Mouse (Mus musculus) MEL (cell line): ENCODE measurements around the gene Tnfsf4. TPM values are rescaled to one million over a fixed set of nuclear protein-coding genes. Genes with fewer than 3 reads are reported as not detected.

Experiments used
- DNase-seq: peaks from one replicate; pipeline ENCODE4 v3.0.0; 2011; ENCODE audit warnings: low read depth, low spot score
- H3K27ac ChIP-seq: 2 replicates; pipeline ENCODE4 v1.5.1; 2012; ENCODE audit warnings: low read depth, mild to moderate bottlenecking, control low read depth, low read length, moderate library complexity; ENCODE audit not compliant: control insufficient read depth
- H3K27me3 ChIP-seq, 2 experiments: fragments of 150-350 bp in 1 of 2; sonication (generic) in 1 of 2; 2 replicates each; pipeline ENCODE4 v1.6.1; 2012; ENCODE audit warnings: low read length in 2 of 2, mild to moderate bottlenecking in 2 of 2, improper control_type of control experiment in 1 of 2, moderate library complexity in 1 of 2; ENCODE audit not compliant: insufficient read depth in 2 of 2, control insufficient read depth in 1 of 2
- H3K36me3 ChIP-seq, 2 experiments: 2 replicates each; pipeline ENCODE4 v1.6.1; 2012 to 2014; ENCODE audit warnings: low read length in 2 of 2, improper control_type of control experiment in 1 of 2, inconsistent platforms in 1 of 2, mild to moderate bottlenecking in 1 of 2; ENCODE audit not compliant: insufficient read depth in 2 of 2, control insufficient read depth in 1 of 2
- H3K4me1 ChIP-seq, 2 experiments: fragments of 150-350 bp in 1 of 2; sonication (generic) in 1 of 2; 2 replicates each; pipeline ENCODE4 v1.6.1; 2012; ENCODE audit warnings: low read length in 2 of 2, improper control_type of control experiment in 1 of 2, mild to moderate bottlenecking in 1 of 2; ENCODE audit not compliant: insufficient read depth in 2 of 2, control insufficient read depth in 1 of 2
- H3K4me3 ChIP-seq, 2 experiments: fragments of 150-350 bp in 1 of 2; sonication (generic) in 1 of 2; 2 replicates each; pipeline ENCODE4 v1.5.1; 2012; ENCODE audit warnings: low read depth in 2 of 2, low read length in 2 of 2, mild to moderate bottlenecking in 2 of 2, moderate library complexity in 2 of 2, control low read depth in 1 of 2, improper control_type of control experiment in 1 of 2; ENCODE audit not compliant: control insufficient read depth in 1 of 2, insufficient read depth in 1 of 2
- H3K79me2 ChIP-seq: 2 replicates; pipeline ENCODE4 v1.6.1; 2012; ENCODE audit warnings: mild to moderate bottlenecking, low read length, moderate library complexity; ENCODE audit not compliant: control insufficient read depth, poor library complexity, insufficient read depth
- H3K9ac ChIP-seq: 2 replicates; pipeline ENCODE4 v1.6.1; 2012; ENCODE audit warnings: low read depth, mild to moderate bottlenecking, control low read depth, low read length, moderate library complexity; ENCODE audit not compliant: control insufficient read depth, poor library complexity, severe bottlenecking
- H3K9me3 ChIP-seq: fragments of 150-350 bp; sonication (generic); replicated peaks from 2 replicates; pipeline ENCODE4 v1.6.1; 2012; ENCODE audit warnings: mild to moderate bottlenecking, low read length, improper control_type of control experiment, moderate library complexity; ENCODE audit not compliant: insufficient read depth
- BHLHE40 ChIP-seq: IDR thresholded peaks from 2 replicates; pipeline ENCODE4 v1.6.1; 2012; ENCODE audit warnings: low read depth, mild to moderate bottlenecking, inconsistent platforms, low read length, improper control_type of control experiment, borderline replicate concordance
- CHD2 ChIP-seq: IDR thresholded peaks from 2 replicates; pipeline ENCODE4 v1.6.1; 2011; ENCODE audit warnings: low read length, improper control_type of control experiment
- CTCF ChIP-seq, 3 experiments: IDR thresholded peaks in 2 of 3; conservative IDR thresholded peaks in 1 of 3; 2 replicates each; pipeline ENCODE4 v1.5.1; 2011 to 2012; ENCODE audit warnings: low read length in 3 of 3, low read depth in 2 of 3, mild to moderate bottlenecking in 2 of 3, improper control_type of control experiment in 1 of 3, inconsistent platforms in 1 of 3, mixed read lengths in 1 of 3, moderate library complexity in 1 of 3; ENCODE audit not compliant: control insufficient read depth in 1 of 3, insufficient read depth in 1 of 3, poor library complexity in 1 of 3, severe bottlenecking in 1 of 3
- ETS1 ChIP-seq: IDR thresholded peaks from 2 replicates; pipeline ENCODE4 v1.6.1; 2012; ENCODE audit warnings: low read depth, mild to moderate bottlenecking, inconsistent platforms, low read length, improper control_type of control experiment, moderate library complexity
- GABPA ChIP-seq: IDR thresholded peaks from 2 replicates; pipeline ENCODE4 v1.6.1; 2012; ENCODE audit warnings: low read depth, mild to moderate bottlenecking, inconsistent platforms, low read length, improper control_type of control experiment, moderate library complexity
- HCFC1 ChIP-seq: IDR thresholded peaks from 2 replicates; pipeline ENCODE4 v1.6.1; 2012; ENCODE audit warnings: low read depth, mild to moderate bottlenecking, inconsistent platforms, low read length, improper control_type of control experiment, moderate library complexity
- JUND ChIP-seq: IDR thresholded peaks from 2 replicates; pipeline ENCODE4 v1.6.1; 2011; ENCODE audit warnings: low read depth, mild to moderate bottlenecking, improper control_type of control experiment, low read length
- KAT2A ChIP-seq: conservative IDR thresholded peaks from 2 replicates; pipeline ENCODE4 v1.6.1; 2012; ENCODE audit warnings: low read depth, low read length, improper control_type of control experiment, inconsistent platforms
- MAFK ChIP-seq: IDR thresholded peaks from 2 replicates; pipeline ENCODE4 v1.6.1; 2011; ENCODE audit warnings: low read depth, mild to moderate bottlenecking, low read length, improper control_type of control experiment, borderline replicate concordance
- MAX ChIP-seq: IDR thresholded peaks from 2 replicates; pipeline ENCODE4 v1.6.1; 2011; ENCODE audit warnings: low read length, improper control_type of control experiment
- MYB ChIP-seq: IDR thresholded peaks from 2 replicates; pipeline ENCODE4 v1.6.1; 2011; ENCODE audit warnings: mild to moderate bottlenecking, low read depth, low read length, improper control_type of control experiment
- NELFE ChIP-seq: IDR thresholded peaks from 2 replicates; pipeline ENCODE4 v1.6.1; 2011; ENCODE audit warnings: low read depth, low read length, improper control_type of control experiment
- POLR2AphosphoS2 ChIP-seq: IDR thresholded peaks from 2 replicates; pipeline ENCODE4 v1.6.1; 2011; ENCODE audit warnings: low read length, improper control_type of control experiment
- RCOR1 ChIP-seq: IDR thresholded peaks from 2 replicates; pipeline ENCODE4 v1.6.1; 2012; ENCODE audit warnings: low read depth, mild to moderate bottlenecking, inconsistent platforms, low read length, improper control_type of control experiment
- SIN3A ChIP-seq: IDR thresholded peaks from 2 replicates; pipeline ENCODE4 v1.6.1; 2012; ENCODE audit warnings: low read length, improper control_type of control experiment, inconsistent platforms
- TBP ChIP-seq: IDR thresholded peaks from 2 replicates; pipeline ENCODE4 v1.8.0; 2011; ENCODE audit warnings: low read depth, low read length, improper control_type of control experiment
- TCF12 ChIP-seq: IDR thresholded peaks from 2 replicates; pipeline ENCODE4 v1.6.1; 2014; ENCODE audit warnings: low read depth, mild to moderate bottlenecking, inconsistent platforms, low read length, improper control_type of control experiment, moderate library complexity
- USF1 ChIP-seq: IDR thresholded peaks from 2 replicates; pipeline ENCODE4 v1.6.1; 2014; ENCODE audit warnings: low read depth, mild to moderate bottlenecking, inconsistent platforms, low read length, improper control_type of control experiment, moderate library complexity
- ZKSCAN1 ChIP-seq: IDR thresholded peaks from 2 replicates; pipeline ENCODE4 v1.6.1; 2012; ENCODE audit warnings: low read depth, mild to moderate bottlenecking, inconsistent platforms, low read length, improper control_type of control experiment, moderate library complexity
- ZMIZ1 ChIP-seq: IDR thresholded peaks from 2 replicates; pipeline ENCODE4 v1.6.1; 2012; ENCODE audit warnings: low read depth, mild to moderate bottlenecking, inconsistent platforms, low read length, improper control_type of control experiment, moderate library complexity
- ZNF384 ChIP-seq: IDR thresholded peaks from 2 replicates; pipeline ENCODE4 v1.6.1; 2012; ENCODE audit warnings: low read depth, mild to moderate bottlenecking, inconsistent platforms, low read length, improper control_type of control experiment
- polyA plus RNA-seq, 2 experiments: library from polyadenylated mRNA; stranded (reverse) in 1 of 2; unstranded in 1 of 2; fragments of >175 nt in 1 of 2; fragments of >200 nt in 1 of 2; gene quantifications; 2 replicates each; pipeline versions ENCODE4 v1.2.1 to v1.2.4; 2012; ENCODE audit warnings: low replicate concordance in 2 of 2, low read depth in 1 of 2; ENCODE audit not compliant: insufficient read length in 2 of 2, insufficient read depth in 1 of 2, missing spikeins in 1 of 2
- total RNA-seq: library from RNA; depleted of rRNA; stranded (reverse); fragments of 300-350 nt; gene quantifications from 2 replicates; pipeline ENCODE4 v1.2.3, GENCODE M21; 2012

The Tnfsf4 gene
- total and polyA plus RNA-seq, 3 experiments = not detected

DNA sequence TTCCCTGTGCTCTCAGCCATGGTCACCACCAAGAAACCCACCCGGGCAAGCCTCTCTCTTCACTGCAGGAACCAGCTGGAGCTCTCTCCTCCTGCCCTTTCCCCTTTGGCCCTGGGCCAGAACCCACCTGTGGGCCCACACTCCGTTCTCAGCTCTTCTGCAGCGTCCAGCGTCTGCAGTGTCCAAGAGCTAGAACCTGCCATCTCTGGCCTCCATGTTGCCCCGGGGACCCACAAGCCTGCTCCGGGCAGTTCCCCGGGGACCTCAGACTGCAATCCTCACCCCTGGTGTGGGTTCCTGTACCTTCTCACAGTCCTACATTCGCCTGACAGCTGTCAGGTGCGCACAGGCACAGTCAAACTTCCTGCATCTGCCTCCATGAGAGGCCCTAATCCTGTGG, 25.4 kb downstream of the Tnfsf4 start:
- Histone ChIP-seq H3K4me3 (no peak overlapping the region), H3K9me3 (no peaks in the 10 kb centered on the region), H3K9ac (no peak overlapping the region), H3K27me3 (no peaks in the 10 kb centered on the region), H3K36me3 (no peaks in the 10 kb centered on the region), H3K27ac (no peak overlapping the region), H3K79me2 (no peaks in the 10 kb centered on the region), H3K4me1 (no peaks in the 10 kb centered on the region)
- DNase-seq = no peak
- no peak for TF ChIP-seq RCOR1
- TF ChIP-seq CTCF (IDR thresholded peaks at IDR 0.05 in 2 of 3, conservative IDR thresholded peaks at IDR 0.05 in 1 of 3; ENCODE audit: control insufficient read depth in 1 of 3, insufficient read depth in 1 of 3, low read depth in 2 of 3, low read length in 3 of 3, poor library complexity in 1 of 3, severe bottlenecking in 1 of 3) = no peak
- TF ChIP-seq MAFK = no peak
- no peak for TF ChIP-seq ZMIZ1
- TF ChIP-seq HCFC1 = no peak
- no peak for TF ChIP-seq SIN3A
- no peak for TF ChIP-seq CHD2
- TF ChIP-seq JUND = no peak
- TF ChIP-seq USF1 = no peak
- no peak for TF ChIP-seq ZNF384
- TF ChIP-seq MYB = no peak

DNA sequence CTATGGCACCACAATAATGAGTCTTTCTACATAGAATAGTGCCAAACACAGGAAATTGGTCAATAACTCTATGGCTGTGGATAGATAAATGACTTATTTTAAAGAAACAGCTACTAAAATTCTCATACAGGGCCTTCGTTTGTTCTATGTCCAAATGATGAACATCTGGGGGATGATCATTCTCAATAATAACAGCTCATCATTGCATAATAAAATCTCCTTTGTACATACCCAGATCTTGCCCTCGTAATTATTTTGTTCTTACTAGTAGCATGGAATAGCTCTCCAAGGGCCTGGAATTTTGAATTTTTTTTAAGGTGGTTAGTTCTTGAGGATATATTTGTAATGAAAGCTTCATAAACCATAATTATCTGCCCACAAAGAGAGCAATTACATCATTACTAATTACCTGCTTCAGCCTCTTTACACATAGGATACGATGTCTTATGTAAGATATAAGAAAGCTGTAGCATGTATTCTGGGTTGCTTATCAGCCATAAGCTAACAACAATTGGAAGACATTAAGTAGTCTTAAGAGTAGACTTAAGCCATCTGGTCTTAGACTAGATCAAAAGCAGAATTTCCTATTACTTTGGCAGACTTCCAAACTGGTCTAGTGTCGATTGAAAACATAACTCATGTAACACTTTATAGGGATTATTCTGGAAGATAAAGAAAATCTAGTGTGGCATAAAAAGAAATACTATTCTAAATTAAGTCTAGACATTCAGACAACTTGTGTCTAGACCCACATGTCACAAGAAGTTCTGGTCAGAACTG, 31.3 kb downstream of the Tnfsf4 start:
- Histone ChIP-seq H3K4me1 (no peaks in the 10 kb centered on the region), H3K27me3 (no peaks in the 10 kb centered on the region), H3K4me3 (no peak overlapping the region), H3K9me3 (no peaks in the 10 kb centered on the region), H3K9ac (no peak overlapping the region), H3K79me2 (no peaks in the 10 kb centered on the region), H3K36me3 (no peaks in the 10 kb centered on the region), H3K27ac (no peak overlapping the region)
- TF ChIP-seq GABPA (no peak), NELFE (no peak), TCF12 (no peak), ZKSCAN1 (no peak), BHLHE40 (no peak), KAT2A (no peak), POLR2AphosphoS2 (no peak), TBP (no peak), JUND (no peak), MAFK (no peak), MAX (no peak), ETS1 (no peak)
- DNase-seq = no peak
